Mouse (Mus musculus) adrenal gland, postnatal 14 days (tissue): Measurements from ENCODE around the gene Acot7. TPM values are rescaled to one million over a fixed set of nuclear protein-coding genes. Genes with fewer than 3 reads are reported as not detected.

ENCODE experiments used
- DNase-seq: peaks from one replicate; pipeline ENCODE4 v3.0.0; 2021; ENCODE audit warnings: mixed read lengths
- total RNA-seq: library from RNA; stranded (reverse); gene quantifications from 2 replicates; pipeline ENCODE4 v1.2.3, GENCODE M21; 2021

Gene Acot7
- total RNA-seq, 1 experiment from 2014 or later = 32.2 TPM

- no peak for DNase-seq
These were observed 26.4 kb upstream of the Acot7 start for GRCm38 (mm10) chr4:152151451-152151965.

- peak; percentile 80 for DNase-seq
These were observed 25.9 kb upstream of the Acot7 start, which contains the start of gene Espn for GRCm38 (mm10) chr4:152151966-152152544. Espn (minus strand) TSS chr4:152152371.

GRCm38 (mm10) chr4:152153771-152154177, 24.2 kb upstream of the Acot7 start:
- peak; percentile 92 for DNase-seq

GRCm38 (mm10) chr4:152155019-152155418, 22.9 kb upstream of the Acot7 start:
- no peak for DNase-seq

- peak; percentile 61 for DNase-seq
These were observed 20.0 kb upstream of the Acot7 start for GRCm38 (mm10) chr4:152157779-152158584.

GRCm38 (mm10) chr4:152158585-152159284, 19.2 kb upstream of the Acot7 start, which contains the start of gene Hes2:
Hes2 (plus strand) TSS chr4:152158867.
- DNase-seq = peak; percentile 47

DNA sequence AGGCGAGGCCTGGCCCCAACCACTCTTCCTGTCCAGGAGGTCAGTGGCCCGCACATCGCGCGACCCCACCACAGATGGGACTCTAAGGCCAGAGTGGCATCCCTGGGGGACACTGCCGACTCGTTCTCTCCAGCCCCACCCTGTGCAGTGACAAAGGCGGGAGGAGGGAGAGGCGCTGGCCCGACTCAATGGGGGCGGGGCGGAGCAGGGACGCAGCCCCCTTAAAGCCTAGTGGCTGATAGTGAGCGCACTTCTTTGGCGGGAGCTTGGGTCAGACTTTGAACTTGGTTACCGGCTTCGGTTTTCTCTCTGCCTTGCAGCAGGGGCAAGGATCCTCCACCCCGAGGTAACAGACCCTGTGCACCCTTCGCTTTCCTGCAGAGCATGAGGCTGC, 18.7 kb upstream of the Acot7 start:
- no peak for DNase-seq

DNA sequence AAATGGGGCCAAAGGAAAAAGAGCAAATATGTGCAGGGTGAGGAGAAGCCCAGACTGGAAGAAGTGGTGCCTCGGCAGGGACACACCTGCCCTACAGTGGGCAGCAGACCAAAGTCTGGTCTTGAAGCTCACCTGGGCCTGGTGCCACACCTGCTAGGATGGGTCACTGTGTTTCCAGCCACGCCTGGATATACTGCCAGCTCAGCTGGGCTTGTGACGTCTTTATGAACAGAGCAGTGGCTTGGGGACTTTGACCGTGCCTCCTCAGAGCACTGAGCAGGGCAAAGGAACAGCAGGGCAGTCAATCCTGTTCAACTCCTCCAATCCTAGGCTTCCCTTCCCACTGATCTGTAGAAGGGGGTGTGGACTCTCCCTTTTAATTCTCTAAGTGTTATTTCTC, 17.2 kb upstream of the Acot7 start:
- no peak for DNase-seq

DNA sequence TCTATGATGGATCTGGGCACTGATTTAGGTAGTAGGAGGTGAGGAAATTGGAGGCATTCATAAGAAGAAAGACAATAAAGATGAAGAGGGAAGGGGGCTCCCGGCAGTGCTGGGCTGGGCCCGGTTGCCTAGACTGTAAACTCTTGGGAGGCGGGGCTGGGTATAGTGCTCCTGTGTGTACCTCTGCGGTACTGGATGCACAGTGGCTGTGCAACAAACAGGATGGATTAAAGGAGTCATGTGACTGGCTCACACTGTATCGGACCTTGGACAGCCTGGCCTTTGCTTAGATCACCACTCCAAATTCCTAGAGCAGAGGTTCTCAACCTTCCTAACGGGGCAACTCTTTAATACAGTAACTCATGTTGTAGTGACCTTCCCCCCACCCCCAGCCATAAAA, 16.3 kb upstream of the Acot7 start:
- no peak for DNase-seq

GRCm38 (mm10) chr4:152162748-152163147, 15.2 kb upstream of the Acot7 start:
- DNase-seq = no peak

DNA sequence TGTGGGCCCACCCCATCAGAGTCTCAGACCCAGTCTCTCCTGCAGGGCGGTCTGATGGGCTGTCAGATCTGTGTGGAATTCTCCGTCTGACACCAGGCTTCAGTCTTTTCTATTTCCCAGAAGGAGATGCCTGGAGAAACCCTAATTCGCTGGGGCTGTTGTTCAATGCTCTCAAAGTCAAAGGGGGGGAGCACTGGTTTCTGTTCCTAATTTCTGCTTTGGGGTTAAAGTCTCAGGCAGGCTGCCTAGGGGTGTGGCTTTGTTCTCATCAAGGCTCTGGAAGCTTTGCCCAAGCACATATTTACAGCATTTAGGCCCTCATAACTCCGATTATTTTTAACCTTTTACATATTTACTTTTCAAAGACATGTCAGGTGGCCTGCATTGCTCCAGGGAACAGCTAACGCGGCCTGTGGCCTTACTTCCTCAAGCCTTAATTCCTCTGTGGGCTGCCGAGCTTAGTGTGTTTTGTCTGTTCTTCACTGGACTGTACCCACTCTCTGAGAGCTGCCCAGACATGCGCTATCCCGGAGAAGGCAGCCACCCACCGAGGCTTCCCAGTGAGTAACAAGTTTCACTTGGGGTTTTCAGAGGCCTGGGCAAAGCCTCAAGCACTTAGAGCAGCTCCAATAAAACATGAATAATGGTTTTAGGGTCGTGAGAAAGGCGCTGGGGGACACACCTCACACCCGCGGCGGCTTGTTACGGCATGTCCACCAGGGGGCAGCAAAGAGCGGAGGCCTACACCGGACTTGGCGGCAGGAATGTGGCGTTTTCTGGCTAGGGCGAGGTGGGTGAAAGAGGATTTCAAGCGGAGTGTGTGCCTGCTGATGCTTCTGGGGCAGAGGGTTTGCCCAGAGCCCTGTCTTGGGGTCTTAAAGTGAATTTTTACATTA, 12.7 kb upstream of the Acot7 start:
- DNase-seq = peak; percentile 84

DNA sequence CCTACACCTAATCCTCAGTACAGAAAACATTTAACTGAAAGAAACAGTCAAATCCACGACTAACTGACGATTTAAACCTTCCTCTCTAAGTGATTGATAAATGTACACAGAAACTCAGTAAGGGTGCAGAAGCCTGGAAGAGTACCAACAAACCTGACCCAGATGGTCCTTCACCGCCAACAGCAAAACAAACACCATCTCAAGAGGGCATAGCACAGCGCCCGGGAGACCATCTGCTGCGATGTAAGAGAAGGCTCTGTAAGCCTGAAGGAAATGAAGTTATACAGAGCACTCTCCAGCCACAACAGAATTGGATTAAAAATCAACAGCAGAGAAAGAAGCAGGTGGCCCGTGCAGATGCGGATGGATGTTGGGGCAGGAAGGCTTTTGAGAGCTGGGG, 9.9 kb upstream of the Acot7 start:
- DNase-seq = no peak

- DNase-seq = no peak
These were observed 8.8 kb upstream of the Acot7 start for GRCm38 (mm10) chr4:152169103-152169502.

DNA sequence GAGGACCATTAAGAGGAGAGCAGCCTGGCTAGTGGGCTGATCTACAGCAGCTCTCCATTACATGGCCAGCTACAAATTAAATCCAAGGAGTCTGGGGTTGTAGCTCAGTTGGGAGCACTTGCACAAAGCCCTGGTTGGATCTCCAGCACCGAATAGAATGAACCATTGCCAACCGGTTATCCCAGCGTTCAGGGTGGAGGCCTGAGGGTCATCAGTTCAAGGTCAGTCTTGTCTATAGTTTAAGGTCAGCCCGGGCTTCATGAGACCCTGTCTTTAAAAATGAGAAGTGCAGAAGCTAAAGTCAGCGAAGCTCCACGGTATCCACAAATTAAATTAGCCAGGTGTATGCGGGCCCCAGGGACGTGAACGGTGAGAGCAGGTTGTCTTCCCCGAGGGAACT, 7.6 kb upstream of the Acot7 start:
- no peak for DNase-seq

DNA sequence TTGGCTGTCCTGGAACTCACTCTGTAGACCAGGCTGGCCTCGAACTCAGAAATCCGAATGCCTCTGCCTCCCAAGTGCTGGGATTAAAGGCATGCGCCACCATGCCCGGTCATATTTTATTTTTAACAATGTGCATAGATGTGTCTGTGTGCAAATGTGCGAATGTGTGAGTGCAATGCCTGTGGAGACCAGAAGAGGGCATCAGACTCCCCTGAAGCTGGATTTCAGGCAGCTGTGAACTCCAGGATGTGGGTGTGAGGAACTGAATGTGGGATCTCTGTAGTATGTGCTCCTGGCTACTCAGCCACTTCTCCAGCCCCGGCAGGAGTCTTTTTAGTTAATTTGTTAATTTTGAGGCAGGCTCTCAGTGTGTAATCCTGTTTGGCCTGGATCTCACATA, 6.4 kb upstream of the Acot7 start:
- DNase-seq = no peak

DNA sequence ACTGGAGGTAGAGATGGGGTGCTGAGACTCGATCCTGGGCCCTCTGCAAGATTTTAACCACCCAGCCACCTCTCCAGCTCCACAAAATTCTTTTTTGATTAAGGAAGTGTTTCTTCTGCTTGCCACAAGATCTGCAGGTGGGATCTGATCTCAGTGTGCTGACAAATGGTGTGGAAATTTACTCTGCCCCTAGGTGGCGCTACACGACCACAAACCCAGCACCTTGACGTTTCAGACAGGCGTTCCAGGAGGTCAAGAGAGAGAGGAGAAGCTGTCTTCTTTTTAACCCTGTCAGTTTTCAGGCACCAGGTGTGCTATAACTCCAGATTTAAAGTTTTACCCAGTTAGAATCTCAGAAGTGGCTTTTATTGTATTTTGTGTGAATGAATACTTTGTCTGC, 4.9 kb upstream of the Acot7 start:
- peak; percentile 86 for DNase-seq

DNA sequence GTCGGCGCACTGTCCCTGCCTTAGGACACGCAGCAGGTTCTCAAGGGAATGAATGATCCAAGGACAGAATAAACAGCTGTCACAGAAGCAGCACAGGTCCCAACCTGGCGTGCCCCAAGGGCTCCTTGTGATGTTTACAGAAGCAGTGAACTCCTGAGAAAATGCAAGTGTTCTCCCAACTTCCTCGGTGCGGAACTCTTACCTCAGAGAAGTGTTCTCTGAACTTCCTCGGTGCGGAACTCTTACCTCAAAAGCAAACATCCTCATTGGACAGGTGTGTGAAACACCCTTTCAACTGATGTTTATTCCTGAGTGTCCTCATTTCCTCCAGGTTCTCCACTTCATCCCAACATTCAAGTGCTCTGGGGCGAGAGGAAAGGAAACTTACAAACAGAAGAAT, 4.0 kb upstream of the Acot7 start:
- DNase-seq = no peak

- no peak for DNase-seq
These were observed 1.3 kb upstream of the Acot7 start for GRCm38 (mm10) chr4:152176638-152177037.

- no peak for DNase-seq
These were observed 779 bp upstream of the Acot7 start for GRCm38 (mm10) chr4:152177174-152177536.

GRCm38 (mm10) chr4:152178344-152178864, 470 bp downstream of the Acot7 start:
- peak; percentile 68 for DNase-seq

DNA sequence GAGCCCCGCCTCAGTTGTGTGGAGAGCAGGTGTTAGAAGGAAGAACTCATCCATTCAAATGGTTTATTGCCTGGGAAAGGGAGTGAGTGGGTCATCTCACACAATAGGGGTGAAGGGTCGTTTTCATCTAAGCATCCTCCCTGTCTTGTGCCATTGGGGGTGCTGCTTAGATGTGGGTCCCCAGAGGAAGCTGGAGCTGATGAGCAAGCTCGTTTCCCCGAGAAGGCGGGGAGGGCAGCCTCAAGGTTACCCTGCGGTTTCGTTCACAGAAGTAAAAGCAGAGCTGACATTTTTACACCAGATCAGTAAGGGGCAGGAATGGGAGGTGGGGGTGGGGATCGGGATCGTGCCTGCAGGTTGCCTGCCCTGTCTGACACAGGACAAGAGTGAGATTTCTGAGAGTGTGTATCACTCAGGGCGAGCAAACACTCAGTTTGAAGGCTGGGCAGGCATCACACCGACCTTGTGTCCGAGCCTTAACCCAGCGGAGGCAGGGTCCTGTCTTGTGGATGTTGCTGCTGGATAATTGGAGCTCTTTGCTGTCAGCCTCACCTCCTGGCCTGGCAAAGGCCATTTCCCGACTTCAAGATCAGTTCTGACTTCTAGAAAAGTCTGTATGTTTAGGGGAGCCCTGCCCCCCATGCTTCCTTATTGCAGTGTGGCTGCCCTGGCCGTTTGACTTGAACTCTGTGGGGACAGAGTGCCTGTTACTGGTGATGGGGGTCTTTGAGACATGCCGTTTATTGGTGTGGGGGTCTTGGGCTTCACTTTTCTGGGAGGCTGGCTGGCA, 1.2 kb downstream of the Acot7 start:
- peak; percentile 61 for DNase-seq
